Mouse (Mus musculus) CH12.LX (cell line): ENCODE measurements at regions not wholly inside any gene's neighbourhood (a gene's known extent, or its start where the extent isn't known, plus 50 kb on each side); places are given as distances from the start of the nearest gene placed in this dataset.

ENCODE experiments used
- CTCF ChIP-seq, 2 experiments: IDR thresholded peaks in 1 of 2; conservative IDR thresholded peaks in 1 of 2; 2 replicates each; pipeline ENCODE4 v1.5.1; 2011 to 2012; ENCODE audit warnings: low read depth in 2 of 2, low read length in 2 of 2, improper control_type of control experiment in 1 of 2, inconsistent platforms in 1 of 2, mild to moderate bottlenecking in 1 of 2, moderate library complexity in 1 of 2
- GABPA ChIP-seq: IDR thresholded peaks from 2 replicates; pipeline ENCODE4 v1.6.1; 2012; ENCODE audit warnings: low read depth, low read length, improper control_type of control experiment, inconsistent platforms; ENCODE audit not compliant: insufficient replicate concordance

GRCm38 (mm10) chr6:16964362-16964761 is 66.1 kb upstream of the Tfec start:
- TF ChIP-seq GABPA, result no peak
- TF ChIP-seq CTCF (conservative IDR thresholded peaks at IDR 0.05 in 1 of 2, IDR thresholded peaks at IDR 0.05 in 1 of 2; ENCODE audit: low read depth in 2 of 2, low read length in 2 of 2), result no peak
